Mouse (Mus musculus) forebrain, postnatal 0 days (tissue): ENCODE data around the gene Kcnq4. TPM values are rescaled to one million over a fixed set of nuclear protein-coding genes. Genes with fewer than 3 reads are reported as not detected.

ENCODE experiments used
- ATAC-seq: fragments of 200-750 bp; cut with Nextera tagmentation; 2 replicates; pipeline ENCODE4 v1.8.0; 2017; ENCODE audit warnings: mild to moderate bottlenecking, moderate library complexity
- DNase-seq: peaks from one replicate; pipeline ENCODE4 v3.0.0-alpha.2; 2015
- H3K27ac ChIP-seq: fragments of 300-500 bp; sonication (generic); 2 replicates; pipeline ENCODE4 v1.5.1; 2014; ENCODE audit warnings: low read depth, mild to moderate bottlenecking, antibody characterized with exemption, low read length, moderate library complexity, mixed read lengths
- H3K27me3 ChIP-seq: fragments of 300-500 bp; sonication (generic); 2 replicates; pipeline ENCODE4 v1.6.1; 2014; ENCODE audit warnings: mild to moderate bottlenecking, low read length, mixed read lengths; ENCODE audit not compliant: insufficient read depth
- H3K36me3 ChIP-seq: fragments of 300-500 bp; sonication (generic); 2 replicates; pipeline ENCODE4 v1.6.1; 2014; ENCODE audit warnings: mild to moderate bottlenecking, moderate library complexity; ENCODE audit not compliant: insufficient read depth
- H3K4me1 ChIP-seq: fragments of 300-500 bp; sonication (generic); 2 replicates; pipeline ENCODE4 v1.6.1; 2014; ENCODE audit warnings: antibody characterized with exemption; ENCODE audit not compliant: insufficient read depth
- H3K4me2 ChIP-seq: fragments of 300-500 bp; sonication (generic); 2 replicates; pipeline ENCODE4 v1.6.1; 2014; ENCODE audit warnings: low read depth, mild to moderate bottlenecking, moderate library complexity
- H3K4me3 ChIP-seq: fragments of 300-500 bp; sonication (generic); 2 replicates; pipeline ENCODE4 v1.5.1; 2014; ENCODE audit warnings: low read depth, low read length, mixed read lengths
- H3K9ac ChIP-seq: fragments of 300-500 bp; sonication (generic); 2 replicates; pipeline ENCODE4 v1.6.1; 2014; ENCODE audit warnings: mild to moderate bottlenecking
- H3K9me3 ChIP-seq: fragments of 300-500 bp; sonication (generic); 2 replicates; pipeline ENCODE4 v1.6.1; 2016; ENCODE audit warnings: low read length
- CTCF ChIP-seq: sonication (generic); IDR thresholded peaks from 2 replicates; pipeline ENCODE4 v1.5.1; 2016; ENCODE audit warnings: antibody characterized with exemption, control low read depth, low read depth
- WGBS: fragments of 180-500 bp; shearing (Covaris S2); extraction: QIAGEN DNeasy Blood & Tissue Kit; methylation state at CpG from one replicate; pipeline ENCODE4 v1.1.7; 2014; 5-methylcytosine and 5-hydroxymethylcytosine counted together
- polyA plus RNA-seq: library from polyadenylated mRNA; unstranded; fragments of >200 nt; fragmentation: Nextera tagmentation; extraction: Ambion mirVana; gene quantifications from 2 replicates; pipeline ENCODE4 v1.2.1, GENCODE M21; 2015
- total RNA-seq: library from RNA; depleted of rRNA; stranded (reverse); fragments of >200 nt; gene quantifications from 2 replicates; pipeline ENCODE4 v1.2.3, GENCODE M21; 2014

Gene Kcnq4
- total and polyA plus RNA-seq, 2 experiments from 2014 or later, result 7.1 to 11.9 TPM

DNA sequence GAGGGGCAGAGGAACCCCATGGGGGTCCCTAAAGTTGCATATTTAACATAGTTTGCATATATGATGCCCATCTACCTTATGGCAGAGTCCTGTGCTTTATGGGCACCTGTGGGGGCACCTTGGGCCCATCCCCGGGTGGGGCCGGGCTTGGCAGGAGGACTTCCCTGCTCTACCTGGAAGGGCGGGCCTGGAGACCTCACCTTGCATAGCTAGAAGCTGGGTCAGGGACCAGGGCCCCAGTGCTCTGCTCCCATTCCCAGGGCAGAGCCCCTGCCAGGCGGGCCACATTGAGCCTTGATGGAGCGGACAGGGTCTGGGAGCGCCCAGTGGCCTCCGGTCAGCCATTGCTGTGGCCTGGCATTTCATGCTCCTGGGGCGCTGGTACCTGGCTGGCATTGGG, 51.1 kb downstream of the Kcnq4 start:
- no peaks in the 10 kb centered on the region for H3K9me3 ChIP-seq
- ATAC-seq (no peak), DNase-seq (no peak)
- H3K9ac ChIP-seq, result no peak overlapping the region
- H3K4me1 ChIP-seq, result no peaks in the 10 kb centered on the region
- H3K27me3 ChIP-seq, result peaks cover 10% of the 10 kb centered on the region
- WGBS, result 87% methylated on average over 8 of the region's 8 CpGs
- no peak for TF ChIP-seq CTCF
- H3K4me3 ChIP-seq, result no peak overlapping the region
- no peak overlapping the region for H3K4me2 ChIP-seq
- H3K27ac ChIP-seq, result no peak overlapping the region
- H3K36me3 ChIP-seq, result no peaks in the 10 kb centered on the region; the same call in 1 of the 2 replicates

DNA sequence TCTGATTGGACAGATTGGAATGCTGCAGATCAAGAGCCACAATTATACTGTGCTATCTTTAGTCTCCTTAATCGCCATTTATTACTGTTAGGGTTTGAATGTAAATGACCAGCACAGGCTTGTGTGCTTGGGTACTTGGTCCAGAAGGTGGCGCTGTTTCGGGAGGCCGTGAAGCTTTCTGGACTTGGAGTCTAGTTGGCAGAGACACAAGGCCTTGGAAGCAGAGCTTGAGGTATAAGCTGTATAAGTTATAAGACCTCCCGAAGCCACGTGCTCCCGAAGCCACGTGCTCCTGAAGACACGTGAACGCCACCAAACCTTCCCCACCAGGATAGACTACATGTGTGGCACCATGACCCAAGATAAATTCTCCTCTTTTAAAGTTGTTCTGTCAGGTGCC, 55.7 kb downstream of the Kcnq4 start:
- Histone ChIP-seq H3K9me3 (no peaks in the 10 kb centered on the region), H3K36me3 (no peaks in the 10 kb centered on the region; the same call in 1 of the 2 replicates), H3K4me2 (no peak overlapping the region), H3K4me1 (no peaks in the 10 kb centered on the region), H3K4me3 (no peak overlapping the region), H3K9ac (no peak overlapping the region), H3K27me3 (no peaks in the 10 kb centered on the region), H3K27ac (no peak overlapping the region)
- 39% methylated on average over 10 of the region's 10 CpGs for WGBS
- ATAC-seq (peak; percentile 50), DNase-seq (peak; percentile 61)
- peak; percentile 69 for TF ChIP-seq CTCF

DNA sequence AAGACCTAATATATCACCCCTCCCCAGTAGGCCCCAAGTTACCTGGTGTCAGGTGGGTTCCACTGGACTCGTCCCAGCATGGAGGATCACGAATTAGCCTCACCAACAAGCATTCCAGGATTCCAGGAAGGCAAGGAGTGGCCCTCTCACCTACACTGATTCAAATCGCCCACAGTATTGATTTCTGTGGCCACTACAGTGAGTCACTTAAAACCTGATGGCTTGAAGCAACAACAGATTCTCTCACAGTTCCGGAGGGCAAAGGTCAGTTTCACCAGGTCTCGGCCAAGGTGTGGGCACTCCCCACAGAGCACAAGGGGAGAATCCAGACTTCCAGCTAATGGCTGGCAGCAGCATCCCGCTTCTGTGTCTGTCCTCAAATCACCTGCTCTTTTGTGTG, 59.1 kb downstream of the Kcnq4 start:
- no peak overlapping the region for H3K9ac ChIP-seq
- no peak for TF ChIP-seq CTCF
- H3K36me3 ChIP-seq, result no peaks in the 10 kb centered on the region
- WGBS, result 74% methylated on average over 6 of the region's 6 CpGs
- H3K4me1 ChIP-seq, result no peaks in the 10 kb centered on the region
- H3K27me3 ChIP-seq, result no peaks in the 10 kb centered on the region
- H3K4me3 ChIP-seq, result no peak overlapping the region
- DNase-seq, result no peak
- ATAC-seq, result no peak
- no peak overlapping the region for H3K4me2 ChIP-seq
- no peaks in the 10 kb centered on the region for H3K9me3 ChIP-seq
- no peak overlapping the region for H3K27ac ChIP-seq

DNA sequence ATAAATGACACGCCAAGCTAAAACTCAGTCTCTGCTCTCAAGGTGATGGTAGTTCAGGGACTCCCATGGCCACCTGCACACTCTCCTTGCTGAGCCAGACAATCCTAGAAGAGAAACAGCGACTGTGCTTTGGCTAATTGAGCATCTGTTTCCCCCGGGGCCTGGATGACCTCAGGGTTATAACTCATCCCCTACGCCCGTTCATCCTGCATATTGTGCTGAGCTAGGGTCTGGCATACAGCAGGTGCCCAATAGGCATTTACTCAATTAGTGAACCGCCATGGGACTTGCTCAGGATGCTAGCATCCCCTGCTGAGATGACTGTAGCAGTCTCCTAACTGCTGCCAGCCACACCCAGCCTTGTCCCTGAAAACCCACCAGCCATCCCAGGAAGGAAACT, 61.1 kb downstream of the Kcnq4 start:
- H3K4me1 ChIP-seq, result no peaks in the 10 kb centered on the region
- no peaks in the 10 kb centered on the region for H3K27me3 ChIP-seq
- H3K9ac ChIP-seq, result no peak overlapping the region
- no peak overlapping the region for H3K4me3 ChIP-seq
- ATAC-seq (no peak), DNase-seq (no peak)
- no peak for TF ChIP-seq CTCF
- no peak overlapping the region for H3K4me2 ChIP-seq
- 51% methylated on average over 6 of the region's 6 CpGs for WGBS
- H3K27ac ChIP-seq, result no peak overlapping the region
- no peaks in the 10 kb centered on the region for H3K9me3 ChIP-seq
- no peaks in the 10 kb centered on the region for H3K36me3 ChIP-seq

DNA sequence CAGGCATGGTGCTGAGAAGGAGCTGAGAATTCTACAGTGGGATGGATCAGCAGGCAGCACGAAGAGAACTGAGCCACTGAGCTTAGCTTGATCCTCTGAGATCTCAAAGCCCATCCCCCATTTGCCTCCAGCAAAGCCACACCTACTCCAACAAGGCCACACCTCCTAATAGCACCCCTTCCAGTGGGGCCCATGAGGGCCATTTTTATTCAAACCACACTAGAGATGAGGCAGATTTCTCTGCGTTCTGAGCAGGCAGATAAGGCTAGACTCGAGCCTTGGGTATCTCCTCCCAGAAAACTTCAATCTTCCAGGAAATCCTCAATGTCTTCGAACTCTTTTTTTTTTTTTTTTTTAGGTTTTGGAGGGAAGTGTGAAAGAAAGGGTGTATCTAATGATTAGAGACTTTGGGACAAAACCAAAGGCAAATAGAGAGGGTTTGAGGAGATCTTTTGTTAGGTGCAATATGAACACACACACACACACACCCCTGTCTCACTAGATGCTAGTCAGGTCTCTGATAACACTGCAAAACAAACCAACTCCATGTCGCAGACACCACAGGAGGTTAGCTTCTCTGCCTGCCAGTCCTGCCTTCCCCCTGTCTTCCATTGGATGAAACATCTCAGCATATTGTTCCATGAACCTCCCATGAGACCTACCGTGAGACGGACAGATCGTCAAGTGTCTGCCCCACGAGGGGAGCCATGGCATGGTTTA, 65.0 kb downstream of the Kcnq4 start:
- H3K36me3 ChIP-seq, result no peaks in the 10 kb centered on the region
- no peaks in the 10 kb centered on the region for H3K9me3 ChIP-seq
- H3K9ac ChIP-seq, result no peak overlapping the region
- ATAC-seq (no peak), DNase-seq (no peak)
- TF ChIP-seq CTCF, result no peak
- H3K27ac ChIP-seq, result no peak overlapping the region
- H3K4me2 ChIP-seq, result no peak overlapping the region
- 54% methylated on average over 9 of the region's 9 CpGs for WGBS
- no peak overlapping the region for H3K4me3 ChIP-seq
- H3K27me3 ChIP-seq, result no peaks in the 10 kb centered on the region
- H3K4me1 ChIP-seq, result no peaks in the 10 kb centered on the region

DNA sequence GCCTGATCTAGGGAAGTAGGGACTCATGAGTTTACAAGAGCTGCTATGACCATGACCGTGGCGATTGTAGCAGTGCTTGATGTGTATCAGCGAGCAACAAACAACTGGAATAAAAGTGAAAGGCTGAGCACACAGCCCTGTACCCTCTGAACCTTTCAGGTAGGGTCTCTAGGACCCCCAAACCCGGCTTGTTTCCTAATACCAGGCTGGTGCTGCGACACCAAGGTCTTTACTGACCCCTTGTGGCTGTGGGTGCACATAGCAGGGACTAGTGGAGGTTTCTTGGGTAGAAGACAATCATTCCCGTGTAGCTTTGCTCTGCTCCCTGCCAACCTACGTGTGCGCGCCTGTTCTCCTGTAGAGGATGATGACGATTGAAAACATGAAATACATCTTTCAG, 66.2 kb downstream of the Kcnq4 start:
- H3K9ac ChIP-seq, result no peak overlapping the region
- no peak overlapping the region for H3K4me2 ChIP-seq
- H3K9me3 ChIP-seq, result no peaks in the 10 kb centered on the region
- no peaks in the 10 kb centered on the region for H3K36me3 ChIP-seq
- H3K27me3 ChIP-seq, result no peaks in the 10 kb centered on the region
- no peak overlapping the region for H3K27ac ChIP-seq
- 31% methylated on average over 10 of the region's 10 CpGs for WGBS
- TF ChIP-seq CTCF, result peak; percentile 86
- DNase-seq (peak; percentile 74), ATAC-seq (0 out of 2 replicates have a peak, but pooled peaks have one; percentile 8)
- H3K4me1 ChIP-seq, result no peaks in the 10 kb centered on the region
- no peak overlapping the region for H3K4me3 ChIP-seq

DNA sequence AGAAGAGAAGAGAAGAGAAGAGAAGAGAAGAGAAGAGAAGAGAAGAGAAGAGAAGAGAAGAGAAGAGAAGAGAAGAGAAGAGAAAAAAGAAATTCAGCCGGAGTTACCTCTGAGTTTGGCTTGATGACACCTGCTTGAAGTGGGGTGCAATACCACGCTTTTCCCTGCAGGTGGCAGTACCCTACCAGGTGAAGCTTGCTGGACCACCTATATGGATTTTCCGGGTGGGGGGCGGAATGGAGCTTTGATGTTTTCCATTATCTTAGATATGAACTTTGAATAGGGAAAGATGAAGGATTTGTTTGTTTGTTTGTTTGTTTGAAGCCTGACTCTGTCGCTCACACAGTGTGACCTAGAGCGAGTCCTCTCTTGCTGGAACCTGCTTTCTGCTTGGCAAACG, 67.5 kb downstream of the Kcnq4 start:
- H3K9ac ChIP-seq, result no peak overlapping the region
- no peak overlapping the region for H3K4me2 ChIP-seq
- TF ChIP-seq CTCF, result peak; percentile 81
- H3K36me3 ChIP-seq, result no peaks in the 10 kb centered on the region
- ATAC-seq, result no peak
- H3K4me3 ChIP-seq, result no peak overlapping the region
- WGBS, result 56% methylated on average over 7 of the region's 7 CpGs
- H3K9me3 ChIP-seq, result no peaks in the 10 kb centered on the region
- DNase-seq, result peak; percentile 59
- no peak overlapping the region for H3K27ac ChIP-seq
- H3K27me3 ChIP-seq, result no peaks in the 10 kb centered on the region
- no peaks in the 10 kb centered on the region for H3K4me1 ChIP-seq
